Mouse (Mus musculus) spleen, embryonic (tissue): Measurements from ENCODE around the gene Smim13.
"Not testable (repeated sequence)": the region's sequence is repeated elsewhere in the genome, so short reads cannot be mapped to it uniquely, and the experiment has no call there.

ENCODE experiments used
- CTCF ChIA-PET: fragments of 350-600 bp; sonication (Branson Sonifier 250); formaldehyde crosslinking; loops from one replicate; lab custom pipeline; 2022; lab: Charles Lee

Gene Smim13

DNA sequence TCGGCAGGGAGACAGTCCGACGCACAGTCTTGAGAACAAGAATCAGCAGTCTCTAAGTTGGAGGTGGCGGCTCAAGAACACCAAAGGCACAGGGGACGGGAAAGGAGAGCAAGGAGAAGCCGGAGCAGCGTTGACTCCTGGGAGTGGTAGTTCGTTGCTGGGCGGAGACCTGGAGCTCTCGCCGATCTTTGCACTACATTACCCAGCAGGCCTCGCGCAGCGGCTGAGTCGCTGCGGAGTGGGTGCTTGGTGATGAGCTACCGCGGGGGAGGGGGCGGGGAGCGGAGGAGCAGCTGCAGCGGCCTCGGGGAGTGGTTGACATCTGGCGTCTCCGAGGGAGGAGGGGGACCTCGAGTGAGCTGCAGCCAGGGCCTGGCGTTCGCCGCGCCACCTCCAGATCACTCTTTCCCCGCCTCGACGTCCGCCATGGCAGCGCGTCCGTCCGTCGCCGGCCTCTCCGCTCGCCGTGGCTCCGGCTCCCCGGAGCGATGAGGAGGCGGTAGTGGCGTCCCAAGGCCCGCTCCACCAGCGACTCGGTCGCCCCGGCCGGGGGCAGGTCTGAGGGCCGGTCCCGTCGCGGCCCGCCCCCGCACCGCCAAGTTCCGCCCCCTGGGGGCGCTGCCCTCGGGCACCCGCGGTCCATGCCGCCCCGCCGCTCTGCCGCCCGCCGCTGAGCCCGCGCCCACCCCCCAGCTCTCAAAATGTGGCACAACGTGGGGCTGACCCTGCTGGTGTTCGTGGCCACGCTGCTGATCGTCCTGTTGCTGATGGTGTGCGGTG lies at the start of gene Smim13:
Smim13 (plus strand) TSS at position 307 of the 780 bp plus-strand sequence.
- CTCF ChIA-PET, result interaction anchor here (0.6 kb wide), 1 partner anchor 97 kb away, joined by 6 read pairs; no protein-coding TSS in a partner anchor

DNA sequence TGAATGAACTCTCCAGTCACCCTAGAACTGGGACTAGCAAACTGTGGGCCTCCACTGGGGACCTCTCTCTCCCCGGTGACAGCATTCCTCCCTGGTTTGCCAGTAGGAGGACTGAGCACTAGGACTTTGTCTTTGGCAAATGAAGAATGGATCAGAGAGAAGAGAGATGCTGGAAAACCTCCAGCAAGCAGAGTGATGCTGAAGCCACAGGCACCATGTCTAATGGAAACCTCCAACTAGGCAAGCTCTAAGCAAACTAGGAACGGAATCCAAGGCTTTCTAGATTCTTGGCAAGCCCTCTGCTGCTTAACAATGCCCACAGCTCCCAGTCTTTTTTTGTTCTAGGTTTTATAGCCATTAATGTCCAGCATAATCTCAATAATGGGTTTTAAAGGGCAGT lies 48.8 kb upstream of the Smim13 start:
- CTCF ChIA-PET, result no interaction called here

DNA sequence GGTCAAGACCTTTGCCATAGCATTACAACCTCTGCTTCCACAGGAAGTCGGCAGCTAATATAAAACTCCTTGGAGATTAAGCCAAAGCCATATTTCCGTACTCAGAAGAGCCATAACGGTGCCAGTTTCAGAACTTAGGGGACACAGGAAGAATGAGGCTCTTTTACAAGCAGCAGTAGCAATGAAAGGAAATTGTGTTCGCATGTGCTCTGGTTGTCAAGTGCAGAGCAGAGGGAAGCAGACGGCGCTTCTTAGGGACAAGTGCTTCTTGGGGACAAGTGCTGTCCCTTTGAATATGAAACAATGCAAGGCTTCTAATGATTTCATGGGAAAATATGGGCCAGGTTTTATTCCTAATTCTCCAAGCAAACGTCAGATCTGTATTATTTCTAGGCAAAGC lies 46.4 kb upstream of the Smim13 start:
- CTCF ChIA-PET, result no interaction called here

DNA sequence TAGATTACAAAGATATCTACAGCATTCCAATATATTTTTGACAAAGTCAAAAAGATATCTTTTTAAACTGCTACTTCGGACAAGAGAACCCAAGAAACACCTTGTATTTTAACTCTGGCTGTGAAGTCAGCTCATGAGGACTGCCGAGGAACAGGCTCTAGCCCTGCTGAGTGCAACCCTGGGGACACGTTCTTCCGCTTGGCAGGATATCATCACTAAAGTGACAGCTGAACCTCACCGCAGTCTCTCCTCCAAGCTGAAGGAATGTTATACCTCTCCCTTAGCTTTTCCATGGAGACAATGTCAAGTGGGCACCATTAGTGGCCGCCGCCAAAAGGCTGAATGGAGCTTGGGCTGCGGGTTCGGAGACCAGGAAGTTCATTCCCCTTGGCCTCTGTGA lies 46.0 kb upstream of the Smim13 start:
- CTCF ChIA-PET, result no interaction called here

DNA sequence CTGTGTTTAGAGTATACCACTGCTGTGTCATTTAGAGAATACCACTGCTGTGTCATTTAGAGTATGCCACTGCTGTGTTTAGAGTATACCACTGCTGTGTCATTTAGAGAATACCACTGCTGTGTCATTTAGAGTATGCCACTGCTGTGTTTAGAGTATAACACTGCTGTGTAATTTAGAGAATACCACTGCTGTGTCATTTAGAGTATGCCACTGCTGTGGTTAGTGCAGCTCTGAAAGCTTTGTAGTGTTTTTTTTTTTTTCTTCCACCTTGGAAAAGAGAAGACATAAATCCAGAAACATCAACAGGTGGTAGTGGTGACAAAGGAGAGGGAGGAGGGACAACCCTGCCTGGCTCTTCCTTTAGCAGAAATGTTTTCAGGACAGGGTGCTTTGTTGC lies 44.1 kb upstream of the Smim13 start:
- CTCF ChIA-PET, result not testable (repeated sequence)

DNA sequence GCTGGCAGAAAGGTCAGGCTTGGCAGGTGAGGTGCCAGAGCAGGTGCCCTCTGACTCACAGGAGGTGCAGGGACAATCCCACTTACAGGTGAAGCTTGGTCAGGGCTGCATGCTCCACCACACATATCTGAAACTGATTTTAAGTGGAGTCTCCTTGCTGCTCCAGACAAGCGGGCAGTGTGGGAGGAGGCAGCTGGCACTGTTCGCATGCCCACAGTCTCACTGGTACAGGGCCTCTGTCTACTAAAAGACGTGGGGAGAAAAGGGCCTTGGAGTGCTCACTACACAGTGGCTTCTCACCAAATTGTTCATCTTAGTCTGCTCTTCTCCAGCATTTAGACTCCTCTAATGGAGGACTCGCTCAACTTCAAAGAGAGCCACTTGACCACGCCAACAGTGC lies 43.4 kb upstream of the Smim13 start:
- CTCF ChIA-PET, result no interaction called here

DNA sequence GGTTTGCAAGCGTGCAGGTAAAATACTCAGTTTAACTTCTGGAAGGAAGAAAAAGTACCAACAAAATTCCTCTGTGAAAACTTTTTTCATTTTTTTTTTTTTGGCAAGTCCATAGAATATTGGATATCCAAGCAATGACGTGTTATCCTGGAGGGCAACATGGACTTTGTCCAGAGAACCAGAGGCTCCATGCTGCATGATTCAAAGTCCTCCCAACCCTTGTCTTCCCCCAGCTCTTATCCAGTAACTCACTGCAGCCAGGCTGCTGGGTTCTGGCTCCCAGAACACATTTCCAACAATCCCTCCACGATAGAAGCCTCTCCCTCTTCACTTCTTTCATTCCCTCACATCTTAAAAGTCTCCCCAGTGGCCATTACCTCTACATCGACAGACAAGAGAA lies 38.4 kb upstream of the Smim13 start:
- CTCF ChIA-PET, result no interaction called here

DNA sequence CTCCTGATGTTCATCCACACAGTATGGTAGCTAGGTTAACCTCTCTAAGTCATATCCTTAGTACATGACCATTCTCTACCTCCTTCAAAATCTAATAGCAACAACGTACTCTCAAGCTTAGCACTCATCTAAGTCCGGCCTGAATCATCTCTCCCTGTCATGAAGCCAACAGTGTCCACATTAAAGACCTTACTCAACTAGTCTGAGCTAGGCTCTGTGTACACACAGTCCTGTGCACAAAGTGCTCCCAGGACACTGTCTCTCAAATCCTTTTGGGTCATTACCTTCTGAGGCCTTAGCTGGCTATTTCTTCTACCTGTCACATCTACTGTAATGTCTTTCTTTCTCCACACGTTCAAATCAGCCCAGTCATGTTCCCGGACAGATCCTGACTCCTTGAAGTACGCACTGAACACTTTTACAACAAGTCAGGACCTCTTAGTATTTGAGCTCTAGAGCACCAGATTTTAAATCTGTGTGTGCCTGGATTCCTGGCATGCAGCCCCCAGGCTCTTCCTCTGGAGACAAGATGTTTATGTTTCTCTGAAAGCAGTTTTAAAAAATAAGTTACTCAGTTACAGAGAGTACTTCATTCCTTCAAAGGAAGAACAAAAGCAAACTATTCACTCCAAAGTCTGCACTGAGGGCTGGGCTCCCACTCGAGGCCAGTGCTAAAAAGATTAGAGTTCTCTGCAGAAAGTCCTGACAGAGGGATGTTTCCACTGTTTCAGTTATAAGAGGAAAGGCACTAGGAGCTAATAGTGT lies 36.9 kb upstream of the Smim13 start:
- CTCF ChIA-PET, result no interaction called here

DNA sequence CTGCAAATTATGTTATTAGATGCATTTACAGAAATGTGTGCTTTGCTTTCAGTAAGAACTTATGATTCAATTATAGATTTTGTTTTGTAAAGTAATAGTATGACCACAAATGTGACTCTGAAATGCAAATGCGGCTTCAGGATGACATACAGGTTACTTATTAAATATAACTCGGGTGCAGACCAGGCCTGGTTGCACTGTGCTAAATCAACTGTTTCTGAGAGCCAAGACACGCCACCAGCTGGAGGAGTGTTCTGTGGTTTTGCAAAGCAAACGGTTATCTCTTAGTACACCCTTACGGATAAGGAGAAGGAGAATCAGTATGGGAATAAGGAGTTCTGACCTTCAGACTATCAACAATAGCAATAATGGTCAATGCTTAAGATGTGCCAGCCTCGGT lies 34.0 kb upstream of the Smim13 start:
- CTCF ChIA-PET, result no interaction called here

DNA sequence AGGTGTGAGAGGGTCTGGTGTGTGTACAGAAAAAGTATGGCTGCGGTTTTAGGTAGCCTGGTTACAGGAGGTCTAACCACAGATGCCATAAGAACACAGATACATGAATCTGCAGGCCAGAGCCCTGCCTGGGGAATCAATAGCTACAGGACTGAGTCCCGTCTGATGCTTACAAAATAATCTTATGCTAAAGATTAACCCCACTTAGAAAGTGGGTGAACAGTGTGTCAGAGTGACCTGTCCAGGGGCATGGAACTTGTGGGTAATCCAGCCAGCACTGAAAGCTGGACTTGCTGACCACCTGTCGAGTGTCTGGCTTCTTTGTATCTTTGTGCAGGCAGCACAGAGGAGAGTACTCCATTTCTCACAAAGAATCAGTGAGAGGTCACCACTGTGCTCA lies 33.4 kb upstream of the Smim13 start:
- CTCF ChIA-PET, result no interaction called here

DNA sequence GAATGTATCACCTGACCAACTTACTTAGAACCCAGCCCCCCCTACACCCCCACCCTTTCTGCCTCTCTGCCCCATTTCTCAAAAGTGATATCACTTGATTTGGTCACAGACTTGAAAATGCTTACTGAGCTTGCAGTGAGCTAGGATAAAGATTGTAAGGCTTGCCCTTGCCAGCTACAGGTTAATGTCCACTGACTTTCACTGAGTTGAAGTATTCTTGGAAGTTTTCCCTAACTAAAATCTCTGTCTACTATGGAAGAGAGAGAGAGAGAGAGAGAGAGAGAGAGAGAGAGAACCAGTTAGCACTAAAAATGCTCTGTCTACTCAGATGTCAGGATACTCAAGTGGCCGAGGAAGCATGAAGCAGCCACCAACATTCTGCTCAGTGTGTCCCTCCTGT lies 30.6 kb upstream of the Smim13 start:
- CTCF ChIA-PET, result no interaction called here

DNA sequence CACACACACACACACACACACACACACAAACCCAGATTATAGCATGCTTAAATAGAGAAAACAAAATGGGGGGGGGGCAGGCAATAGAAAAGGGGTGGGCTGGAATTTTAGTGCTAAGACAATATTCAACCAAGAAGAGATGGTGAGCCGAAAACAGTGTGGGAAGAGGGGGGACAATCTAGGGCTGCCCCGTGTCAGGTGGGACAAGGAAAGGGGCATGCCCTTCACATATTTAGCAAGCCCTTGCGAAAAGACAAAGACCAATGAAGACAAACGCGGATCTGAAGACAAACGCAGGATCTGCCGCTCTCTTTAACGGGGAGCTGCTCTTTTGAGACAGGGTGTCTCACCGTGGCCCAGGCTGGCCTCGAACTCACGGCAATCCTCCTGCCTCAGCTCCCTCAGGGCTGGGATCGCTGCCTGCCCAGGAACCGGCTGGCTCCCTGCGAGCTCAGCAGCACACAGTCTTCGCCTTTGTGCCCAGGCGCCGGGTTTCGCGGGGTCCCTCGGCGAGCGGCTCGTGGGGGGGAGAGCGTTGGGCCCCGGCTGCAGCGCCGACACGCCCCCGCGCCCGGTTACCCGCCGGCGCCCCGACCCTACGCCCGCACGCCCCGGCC lies 29.8 kb upstream of the Smim13 start:
- CTCF ChIA-PET, result no interaction called here

DNA sequence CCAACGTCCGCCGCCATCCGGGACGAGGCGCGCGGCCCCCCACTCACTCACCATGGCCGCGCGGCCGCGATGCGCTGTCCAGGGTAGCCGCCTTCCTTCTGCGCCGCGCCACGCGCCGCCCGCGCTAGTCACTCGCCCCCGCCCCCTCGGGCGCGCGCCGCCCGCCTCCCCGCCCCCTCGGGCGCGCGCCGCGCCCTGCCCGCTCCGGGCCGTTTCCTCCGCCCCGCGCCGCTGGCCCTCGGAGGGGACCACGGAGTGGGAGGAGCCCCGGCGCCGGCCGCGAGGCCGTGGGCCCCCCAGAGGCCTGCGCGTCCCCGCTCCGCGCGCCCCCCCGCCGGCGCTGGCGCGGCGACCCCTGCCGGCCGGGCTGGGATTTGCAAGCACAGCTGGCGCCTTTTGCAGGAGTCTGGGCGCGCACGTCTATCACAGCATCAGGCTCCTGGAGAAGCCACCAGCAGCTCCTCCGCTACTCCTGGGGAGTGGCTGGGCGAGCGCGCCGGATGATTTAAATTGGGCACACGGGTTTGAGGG lies 29.3 kb upstream of the Smim13 start, which contains the start of gene Elovl2:
Elovl2 (minus strand) TSS at position 102 of the 531 bp plus-strand sequence.
- CTCF ChIA-PET, result interaction anchor here (0.5 kb wide), 1 partner anchor 377 kb away, joined by 4 read pairs; no protein-coding TSS in a partner anchor

DNA sequence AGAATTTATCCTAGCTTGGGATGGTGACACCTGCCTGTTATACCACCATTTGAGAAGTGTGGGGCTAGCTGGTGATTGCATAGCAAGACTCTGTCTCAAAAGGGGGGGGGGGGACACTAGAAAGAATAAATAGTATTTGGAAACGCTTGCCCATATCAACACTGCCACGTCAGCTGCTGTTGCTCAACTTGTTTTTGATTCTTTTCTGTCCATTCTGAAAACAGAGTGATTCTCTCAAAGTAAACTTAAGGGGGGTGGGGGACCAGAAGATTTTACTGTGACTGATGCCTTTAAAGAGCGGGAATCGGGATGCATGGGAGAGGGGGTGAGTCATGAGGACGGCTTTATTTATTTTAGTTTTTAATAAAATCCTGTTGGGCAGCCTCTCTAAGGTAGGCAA lies 23.1 kb upstream of the Smim13 start:
- CTCF ChIA-PET, result no interaction called here

DNA sequence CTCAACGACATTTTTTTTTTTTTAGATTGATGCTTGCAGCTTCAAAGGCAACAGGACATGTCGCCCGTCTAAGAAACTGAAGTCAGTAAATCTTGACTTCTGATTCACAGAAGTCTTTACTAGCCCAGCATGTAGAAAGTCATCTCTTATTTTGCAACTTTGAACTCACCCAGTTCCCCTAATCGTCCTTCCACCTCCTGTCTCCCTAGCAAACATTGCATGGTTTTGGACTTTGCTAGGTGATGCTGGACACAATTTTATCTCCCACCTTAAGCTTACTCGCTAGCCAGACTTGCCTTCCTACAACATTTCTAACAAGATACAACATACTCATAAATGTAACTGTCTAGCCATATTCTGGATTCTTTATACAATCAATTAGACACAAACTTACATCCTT lies 21.6 kb upstream of the Smim13 start:
- CTCF ChIA-PET, result no interaction called here

DNA sequence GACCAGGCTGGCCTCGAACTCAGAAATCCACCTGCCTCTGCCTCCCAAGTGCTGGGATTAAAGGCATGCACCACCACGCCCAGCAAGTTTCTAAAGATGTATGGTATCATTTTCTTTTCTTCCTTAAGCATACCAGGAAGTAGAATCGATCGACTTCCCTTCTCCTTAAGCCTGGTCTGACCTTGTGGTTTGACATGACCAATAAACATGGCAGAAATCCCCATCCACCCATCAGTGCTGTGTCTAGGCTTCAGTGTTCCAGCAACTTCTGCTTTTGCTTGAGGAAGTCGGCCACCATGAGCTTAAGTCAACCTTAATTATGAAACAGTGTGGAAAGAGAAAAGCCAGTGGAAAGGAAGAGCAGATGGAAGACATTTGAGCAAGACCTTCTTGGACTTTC lies 19.4 kb upstream of the Smim13 start:
- CTCF ChIA-PET, result no interaction called here

DNA sequence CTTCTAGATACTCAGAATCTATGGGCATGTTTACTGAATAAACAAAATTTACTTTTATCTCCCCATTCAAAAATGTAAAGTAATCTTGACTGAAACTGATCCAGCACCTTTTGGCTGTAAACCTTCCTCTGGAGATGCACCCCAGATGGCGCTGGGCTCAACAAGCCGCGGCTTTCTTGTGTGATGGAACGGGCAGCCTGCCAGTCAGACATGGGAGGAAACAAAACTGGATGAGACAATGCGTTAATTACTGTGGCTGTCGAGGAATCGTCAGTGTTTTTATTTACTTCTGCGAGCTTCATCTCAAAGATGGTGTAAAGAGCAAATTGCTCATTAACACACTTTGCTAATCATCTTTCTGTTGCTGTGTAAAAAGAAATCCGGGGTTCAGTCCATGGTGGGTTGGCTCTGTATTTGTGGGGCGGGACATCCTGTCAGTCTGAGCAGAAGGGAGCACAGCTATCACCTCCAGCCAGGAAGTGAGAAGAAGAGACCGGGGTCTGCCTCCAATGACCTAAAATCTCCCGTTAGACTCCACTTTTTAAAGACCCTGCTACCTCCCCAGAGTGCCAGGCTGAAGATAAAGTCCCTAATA lies 18.2 kb upstream of the Smim13 start:
- CTCF ChIA-PET, result no interaction called here

DNA sequence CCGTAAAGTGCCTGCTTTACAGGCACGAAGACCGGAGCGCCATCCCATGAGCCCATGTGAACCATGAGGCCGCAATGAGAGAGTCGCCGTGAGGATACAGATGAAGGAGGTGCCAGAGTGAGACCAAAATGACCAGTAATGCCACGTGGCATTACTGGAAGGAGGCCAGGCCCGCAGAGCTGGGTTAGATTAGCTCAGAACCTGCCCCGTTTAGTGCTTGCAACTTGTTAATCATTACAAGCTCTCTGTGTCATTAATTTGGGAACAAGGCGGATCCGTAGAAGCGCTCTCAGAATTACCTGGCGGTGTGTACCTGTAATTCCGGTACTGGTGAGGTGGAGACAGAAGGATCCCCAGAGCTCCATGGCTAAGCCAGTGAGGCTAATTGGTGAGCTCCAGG lies 17.4 kb upstream of the Smim13 start:
- CTCF ChIA-PET, result no interaction called here

DNA sequence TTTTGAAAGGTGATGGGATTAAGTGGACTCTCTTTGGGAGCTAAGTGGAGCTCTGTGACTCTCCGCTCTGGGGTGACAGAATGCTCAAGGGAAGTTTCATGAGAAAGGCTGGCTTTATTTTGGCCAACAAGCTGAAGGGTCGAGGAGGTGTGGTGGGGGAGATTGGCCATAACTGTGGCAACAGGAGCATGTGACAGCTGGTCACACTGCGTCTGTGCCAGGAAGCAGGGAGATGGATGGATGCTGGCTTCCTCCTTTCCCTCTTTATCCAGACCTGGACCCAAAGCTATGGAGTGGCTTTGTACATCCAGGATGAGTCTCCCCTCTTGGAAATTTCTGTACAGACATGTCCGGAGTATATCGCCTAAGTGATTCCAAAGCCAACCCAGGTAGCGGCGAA lies 16.4 kb upstream of the Smim13 start:
- CTCF ChIA-PET, result no interaction called here

DNA sequence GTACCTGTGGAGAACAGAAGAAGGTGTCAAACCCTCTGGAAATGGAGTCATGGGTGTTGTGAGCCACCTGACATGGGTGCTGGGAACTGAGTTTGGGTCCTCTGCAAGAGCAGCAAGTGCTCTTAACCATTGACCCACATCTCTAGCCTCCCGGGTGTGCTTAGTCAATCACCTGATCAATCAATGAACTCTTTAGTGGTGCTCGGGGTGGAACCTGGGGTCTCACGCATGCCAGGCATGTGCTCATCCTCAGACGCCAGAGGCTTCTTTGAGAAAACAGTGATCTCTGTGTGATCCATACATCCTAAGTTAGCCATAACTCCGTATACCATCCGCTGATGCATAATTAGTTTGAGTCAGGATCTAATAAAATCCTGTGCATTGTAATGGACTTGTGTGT lies 14.5 kb upstream of the Smim13 start:
- CTCF ChIA-PET, result no interaction called here

DNA sequence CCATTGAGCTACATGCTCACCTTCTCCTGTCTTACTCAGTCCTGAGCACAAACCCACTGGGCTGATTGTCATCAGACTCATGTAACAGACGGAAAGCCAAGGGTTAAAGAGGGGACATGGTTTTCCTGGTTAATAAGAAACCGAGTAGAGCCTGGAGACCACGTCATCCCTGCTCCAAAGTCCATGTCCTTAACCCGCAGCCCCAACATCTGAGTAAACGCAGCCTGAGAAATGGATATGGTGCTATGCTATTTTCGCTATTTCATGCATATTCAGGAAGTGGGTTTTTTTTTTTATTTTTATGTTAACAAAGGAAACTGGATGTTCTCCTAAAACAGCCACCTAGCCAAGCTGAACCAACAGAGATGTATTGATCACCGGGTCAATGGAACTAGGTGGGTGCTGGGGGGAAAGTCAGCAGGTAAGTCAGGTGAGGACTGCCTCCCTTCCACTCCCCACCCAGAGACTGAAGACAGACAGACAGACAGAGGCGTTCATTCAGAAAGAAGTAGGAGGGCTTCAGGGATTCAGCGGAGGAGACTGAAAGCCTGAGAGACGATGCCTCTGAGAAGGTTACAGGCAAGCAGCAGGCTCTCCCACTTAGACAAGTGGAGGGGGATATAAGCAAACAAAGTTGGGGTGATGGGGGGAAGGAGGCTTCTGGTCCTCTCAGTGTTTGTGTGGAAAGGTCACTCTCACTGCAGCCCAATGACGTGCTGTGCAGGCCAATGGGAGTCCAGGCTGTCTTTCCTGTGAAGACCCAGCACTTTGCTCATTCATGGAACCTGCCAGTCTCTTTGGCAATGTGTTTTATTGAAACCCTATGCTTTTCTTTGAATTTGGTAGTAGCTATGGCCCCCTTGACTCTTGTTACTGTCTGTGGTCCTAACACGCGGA lies 13.6 kb upstream of the Smim13 start:
- CTCF ChIA-PET, result no interaction called here
